Mouse (Mus musculus) olfactory bulb, adult 2 months (tissue): Measurements from ENCODE around the gene Csrp3.

Source experiments
- CTCF ChIP-seq: fragments of 200-500 bp; IDR thresholded peaks from 2 replicates; pipeline ENCODE4 v1.5.1; 2012; ENCODE audit warnings: low read depth, mild to moderate bottlenecking, low read length, moderate library complexity; ENCODE audit not compliant: insufficient read depth
- POLR2A ChIP-seq: fragments of 200-500 bp; IDR thresholded peaks from 2 replicates; pipeline ENCODE4 v1.6.1; 2012; ENCODE audit warnings: mild to moderate bottlenecking, low read depth, low read length, moderate library complexity; ENCODE audit not compliant: insufficient read depth

GRCm38 (mm10) chr7:48847820-48848650 is at the start of gene Csrp3:
- TF ChIP-seq POLR2A: no peak
- TF ChIP-seq CTCF: no peak
